Mouse (Mus musculus): Measurements from ENCODE around the gene Gpr161. TPM values are rescaled to one million over a fixed set of nuclear protein-coding genes. Genes with fewer than 3 reads are reported as not detected.

Gpr161 gene
- polyA plus RNA-seq, 1 experiment from 2014 or later, result 0.57 TPM

DNA sequence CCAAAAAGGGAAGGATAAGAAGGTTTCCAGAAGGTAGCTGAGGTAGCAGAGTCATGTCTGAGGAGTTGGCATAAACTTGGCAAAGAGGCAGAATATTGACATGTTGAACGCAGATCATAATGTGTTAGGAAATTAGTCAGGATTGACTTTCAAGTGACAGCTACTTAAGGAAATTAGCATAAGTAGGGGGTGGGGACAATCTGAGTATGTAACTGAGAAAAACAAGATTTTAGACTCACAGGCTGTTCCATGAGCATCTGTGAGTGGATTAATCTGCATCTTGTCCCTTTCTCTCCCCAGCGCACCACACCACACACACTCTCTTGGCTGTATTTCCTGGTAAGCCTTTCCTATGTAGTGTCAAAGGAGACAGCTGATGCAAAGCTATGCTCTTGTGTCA is 6.0 kb downstream of the Gpr161 start:
- Histone ChIP-seq H3K9ac (ENCODE audit: low read length) (no peak overlapping the region), H3K4me1 (replicated peaks; ENCODE audit: control insufficient read depth, insufficient read depth) (no peaks in the 10 kb centered on the region), H3K9me3 (ENCODE audit: control insufficient read depth, low read length) (no peaks in the 10 kb centered on the region), H3K4me2 (replicated peaks; ENCODE audit: low read depth) (no peak overlapping the region), H3K27ac (replicated peaks) (no peak overlapping the region), H3K27me3 (ENCODE audit: control insufficient read depth, insufficient read depth, low read length) (no peaks in the 10 kb centered on the region), H3K4me3 (ENCODE audit: low read depth, low read length) (no peak overlapping the region), H3K36me3 (ENCODE audit: control insufficient read depth, insufficient read depth, low read length) (no peaks in the 10 kb centered on the region)
- DNase-seq (ENCODE audit: low spot score) (no peak), ATAC-seq (ENCODE audit: low FRiP score, low TSS enrichment) (no peak)
- TF ChIP-seq CTCF (IDR thresholded peaks at IDR 0.05; ENCODE audit: low read depth) (no peak), EP300 (optimal IDR thresholded peaks at IDR 0.05) (no peak)
- WGBS, result 77% methylated on average over 2 of the region's 2 CpGs

GRCm38 (mm10) chr1:165302455-165303208 is 7.0 kb downstream of the Gpr161 start:
- H3K27me3 ChIP-seq (ENCODE audit: control insufficient read depth, insufficient read depth, low read length), result no peaks in the 10 kb centered on the region
- 51% methylated on average over 13 of the region's 13 CpGs for WGBS
- DNase-seq (ENCODE audit: low spot score) (peak; percentile 75), ATAC-seq (ENCODE audit: low FRiP score, low TSS enrichment) (peak; percentile 89)
- no peaks in the 10 kb centered on the region for H3K4me1 ChIP-seq (replicated peaks; ENCODE audit: control insufficient read depth, insufficient read depth)
- H3K9me3 ChIP-seq (ENCODE audit: control insufficient read depth, low read length), result no peaks in the 10 kb centered on the region
- no peak overlapping the region for H3K4me2 ChIP-seq (replicated peaks; ENCODE audit: low read depth)
- no peak overlapping the region for H3K4me3 ChIP-seq (ENCODE audit: low read depth, low read length)
- peak overlapping the region; percentile 75 for H3K27ac ChIP-seq (replicated peaks)
- no peak for TF ChIP-seq EP300 (optimal IDR thresholded peaks at IDR 0.05)
- TF ChIP-seq CTCF (IDR thresholded peaks at IDR 0.05; ENCODE audit: low read depth), result peak; percentile 38
- no peaks in the 10 kb centered on the region for H3K36me3 ChIP-seq (ENCODE audit: control insufficient read depth, insufficient read depth, low read length)
- H3K9ac ChIP-seq (ENCODE audit: low read length), result no peak overlapping the region

DNA sequence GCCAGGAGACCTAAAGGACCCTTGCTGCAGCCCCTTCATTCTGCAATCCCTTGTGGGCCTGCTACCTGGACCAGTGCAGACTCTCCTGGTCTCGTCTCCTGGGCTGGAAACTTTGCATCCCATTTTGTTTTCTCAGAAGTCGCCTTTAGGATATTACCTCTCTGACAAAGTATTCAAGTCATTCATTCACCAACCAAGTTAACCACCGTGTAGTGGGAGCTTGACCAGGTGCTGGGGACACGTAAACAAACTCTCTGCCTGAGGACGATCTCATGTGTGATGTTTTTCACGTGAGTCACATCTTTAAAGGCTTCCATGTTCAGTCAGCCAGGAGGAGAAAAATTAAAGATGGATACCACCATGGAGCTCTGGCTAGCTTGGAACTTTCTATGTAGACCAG is 7.6 kb downstream of the Gpr161 start:
- Histone ChIP-seq H3K27me3 (ENCODE audit: control insufficient read depth, insufficient read depth, low read length) (no peaks in the 10 kb centered on the region), H3K4me3 (ENCODE audit: low read depth, low read length) (no peak overlapping the region), H3K4me1 (replicated peaks; ENCODE audit: control insufficient read depth, insufficient read depth) (no peaks in the 10 kb centered on the region), H3K9ac (ENCODE audit: low read length) (no peak overlapping the region), H3K27ac (replicated peaks) (peak overlapping the region; percentile 75), H3K36me3 (ENCODE audit: control insufficient read depth, insufficient read depth, low read length) (no peaks in the 10 kb centered on the region), H3K4me2 (replicated peaks; ENCODE audit: low read depth) (no peak overlapping the region), H3K9me3 (ENCODE audit: control insufficient read depth, low read length) (no peaks in the 10 kb centered on the region)
- WGBS, result 52% methylated on average over 6 of the region's 6 CpGs
- DNase-seq (ENCODE audit: low spot score) (no peak), ATAC-seq (ENCODE audit: low FRiP score, low TSS enrichment) (no peak)
- TF ChIP-seq EP300 (optimal IDR thresholded peaks at IDR 0.05), result no peak
- TF ChIP-seq CTCF (IDR thresholded peaks at IDR 0.05; ENCODE audit: low read depth), result no peak

GRCm38 (mm10) chr1:165304341-165304740 is 8.8 kb downstream of the Gpr161 start:
- TF ChIP-seq CTCF (IDR thresholded peaks at IDR 0.05; ENCODE audit: low read depth) (no peak), EP300 (optimal IDR thresholded peaks at IDR 0.05) (no peak)
- Histone ChIP-seq H3K36me3 (ENCODE audit: control insufficient read depth, insufficient read depth, low read length) (no peaks in the 10 kb centered on the region), H3K27ac (replicated peaks) (no peak overlapping the region), H3K9me3 (ENCODE audit: control insufficient read depth, low read length) (no peaks in the 10 kb centered on the region), H3K27me3 (ENCODE audit: control insufficient read depth, insufficient read depth, low read length) (no peaks in the 10 kb centered on the region), H3K4me3 (ENCODE audit: low read depth, low read length) (no peak overlapping the region), H3K4me2 (replicated peaks; ENCODE audit: low read depth) (no peak overlapping the region), H3K9ac (ENCODE audit: low read length) (no peak overlapping the region), H3K4me1 (replicated peaks; ENCODE audit: control insufficient read depth, insufficient read depth) (no peaks in the 10 kb centered on the region)
- DNase-seq (ENCODE audit: low spot score) (no peak), ATAC-seq (ENCODE audit: low FRiP score, low TSS enrichment) (no peak)
- 87% methylated on average over 7 of the region's 7 CpGs for WGBS

GRCm38 (mm10) chr1:165308180-165308579 is 12.6 kb downstream of the Gpr161 start:
- Histone ChIP-seq H3K36me3 (ENCODE audit: control insufficient read depth, insufficient read depth, low read length) (peaks cover 7% of the 10 kb centered on the region; the same call in 1 of the 2 replicates), H3K27me3 (ENCODE audit: control insufficient read depth, insufficient read depth, low read length) (no peaks in the 10 kb centered on the region), H3K27ac (replicated peaks) (no peak overlapping the region), H3K4me1 (replicated peaks; ENCODE audit: control insufficient read depth, insufficient read depth) (no peaks in the 10 kb centered on the region), H3K4me3 (ENCODE audit: low read depth, low read length) (no peak overlapping the region), H3K9ac (ENCODE audit: low read length) (no peak overlapping the region), H3K9me3 (ENCODE audit: control insufficient read depth, low read length) (no peaks in the 10 kb centered on the region), H3K4me2 (replicated peaks; ENCODE audit: low read depth) (no peak overlapping the region)
- ATAC-seq (ENCODE audit: low FRiP score, low TSS enrichment) (no peak), DNase-seq (ENCODE audit: low spot score) (no peak)
- TF ChIP-seq EP300 (optimal IDR thresholded peaks at IDR 0.05), result no peak
- no peak for TF ChIP-seq CTCF (IDR thresholded peaks at IDR 0.05; ENCODE audit: low read depth)
- WGBS, result 87% methylated on average over 11 of the region's 11 CpGs

DNA sequence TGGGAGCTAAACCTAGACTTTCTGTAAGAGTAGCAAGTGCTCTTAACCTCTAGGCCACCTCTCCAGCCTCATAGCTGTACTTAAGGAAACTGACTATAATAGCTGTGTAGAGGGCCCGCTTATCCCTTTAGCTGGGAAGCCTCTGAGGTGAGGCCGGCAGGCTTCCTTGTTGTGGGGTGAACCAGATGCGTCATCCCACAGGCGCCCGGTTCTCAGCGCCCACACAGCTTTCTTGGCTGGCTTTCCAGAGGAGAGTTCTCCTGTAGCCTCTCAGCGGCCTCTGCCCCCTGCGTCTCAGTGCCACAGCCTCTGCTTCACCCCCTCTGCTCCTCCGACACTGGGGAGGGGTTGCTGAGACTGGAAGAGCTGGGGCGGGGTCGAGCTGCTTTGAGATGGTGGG is 20.8 kb downstream of the Gpr161 start:
- H3K36me3 ChIP-seq (ENCODE audit: control insufficient read depth, insufficient read depth, low read length), result peaks cover 4% of the 10 kb centered on the region; the same call in 1 of the 2 replicates
- H3K9ac ChIP-seq (ENCODE audit: low read length), result no peak overlapping the region
- 54% methylated on average over 11 of the region's 11 CpGs for WGBS
- TF ChIP-seq EP300 (optimal IDR thresholded peaks at IDR 0.05) (no peak), CTCF (IDR thresholded peaks at IDR 0.05; ENCODE audit: low read depth) (no peak)
- no peak overlapping the region for H3K27ac ChIP-seq (replicated peaks)
- no peaks in the 10 kb centered on the region for H3K4me1 ChIP-seq (replicated peaks; ENCODE audit: control insufficient read depth, insufficient read depth)
- DNase-seq (ENCODE audit: low spot score) (no peak), ATAC-seq (ENCODE audit: low FRiP score, low TSS enrichment) (no peak)
- no peak overlapping the region for H3K4me3 ChIP-seq (ENCODE audit: low read depth, low read length)
- no peaks in the 10 kb centered on the region for H3K9me3 ChIP-seq (ENCODE audit: control insufficient read depth, low read length)
- H3K4me2 ChIP-seq (replicated peaks; ENCODE audit: low read depth), result no peak overlapping the region
- no peaks in the 10 kb centered on the region for H3K27me3 ChIP-seq (ENCODE audit: control insufficient read depth, insufficient read depth, low read length)
